Mouse (Mus musculus) cerebellum, adult 2 months (tissue): ENCODE data around the gene Gm7030. TPM values are rescaled to one million over a fixed set of nuclear protein-coding genes. Genes with fewer than 3 reads are reported as not detected.
"Not testable (repeated sequence)": the region's sequence is repeated elsewhere in the genome, so short reads cannot be mapped to it uniquely, and the experiment has no call there.

ENCODE experiments used
- DNase-seq, 2 experiments: peaks; one replicate each; pipeline ENCODE4 v3.0.0; 2021
- H3K27ac ChIP-seq: fragments of 200-500 bp; 2 replicates; pipeline ENCODE4 v1.5.1; 2012; ENCODE audit warnings: low read length, control low read depth, inconsistent platforms; ENCODE audit not compliant: insufficient read depth
- H3K27me3 ChIP-seq: fragments of 200-500 bp; 2 replicates; pipeline ENCODE4 v1.6.1; 2012; ENCODE audit warnings: inconsistent platforms, mild to moderate bottlenecking, low read length, moderate library complexity; ENCODE audit not compliant: control insufficient read depth, insufficient read depth
- H3K4me1 ChIP-seq: fragments of 200-500 bp; 2 replicates; pipeline ENCODE4 v1.6.1; 2011; ENCODE audit warnings: low read length; ENCODE audit not compliant: control insufficient read depth, insufficient read depth
- H3K4me3 ChIP-seq: fragments of 200-500 bp; replicated peaks from 2 replicates; pipeline ENCODE3; 2011; ENCODE audit warnings: mild to moderate bottlenecking, low read depth, low read length, control low read depth; ENCODE audit not compliant: insufficient read depth
- CTCF ChIP-seq: fragments of 200-500 bp; IDR thresholded peaks from 2 replicates; pipeline ENCODE4 v1.5.1; 2011; ENCODE audit warnings: low read depth, mild to moderate bottlenecking, control low read depth, low read length, moderate library complexity, borderline replicate concordance; ENCODE audit not compliant: insufficient read depth
- POLR2A ChIP-seq: fragments of 200-500 bp; IDR thresholded peaks from 2 replicates; pipeline ENCODE4 v1.6.1; 2011; ENCODE audit warnings: low read length, control low read depth, borderline replicate concordance; ENCODE audit not compliant: insufficient read depth
- WGBS: fragments of 180-500 bp; shearing (Covaris S2); methylation state at CpG from one replicate; pipeline ENCODE4 v1.1.7; 2018; 5-methylcytosine and 5-hydroxymethylcytosine counted together
- polyA plus RNA-seq: library from polyadenylated mRNA; depleted of rRNA; stranded (reverse); fragments of >200 nt; gene quantifications from 2 replicates; pipeline ENCODE4 v1.2.3, GENCODE M21; 2012; rRNA removed

Gene Gm7030
- polyA plus RNA-seq, 1 experiment = not detected

GRCm38 (mm10) chr17:36083870-36084451, 45.3 kb downstream of the Gm7030 start:
- DNase-seq = peak; percentile 14 to 15
- H3K4me3 ChIP-seq = peak overlapping the region; percentile 39
- 1% methylated on average over 41 of the region's 42 CpGs for WGBS
- no peak overlapping the region for H3K27ac ChIP-seq
- no peaks in the 10 kb centered on the region for H3K4me1 ChIP-seq
- no peak for TF ChIP-seq CTCF
- TF ChIP-seq POLR2A = no peak
- no peaks in the 10 kb centered on the region for H3K27me3 ChIP-seq

- 1% methylated on average over 46 of the region's 46 CpGs for WGBS
- no peaks in the 10 kb centered on the region for H3K4me1 ChIP-seq
- DNase-seq = no peak
- no peak overlapping the region for H3K27ac ChIP-seq
- peak overlapping the region; percentile 39 for H3K4me3 ChIP-seq
- TF ChIP-seq CTCF (no peak), POLR2A (no peak)
- H3K27me3 ChIP-seq = no peaks in the 10 kb centered on the region
Observed at GRCm38 (mm10) chr17:36083266-36083869, 45.9 kb downstream of the Gm7030 start.

GRCm38 (mm10) chr17:36082519-36083232, 46.5 kb downstream of the Gm7030 start:
- 29% methylated on average over 6 of the region's 6 CpGs for WGBS
- not testable (repeated sequence) for H3K4me3 ChIP-seq, H3K4me1 ChIP-seq, DNase-seq, H3K27ac ChIP-seq, H3K27me3 ChIP-seq

GRCm38 (mm10) chr17:36081901-36082300, 47.3 kb downstream of the Gm7030 start:
- H3K4me3 ChIP-seq, H3K27ac ChIP-seq, DNase-seq, H3K4me1 ChIP-seq, H3K27me3 ChIP-seq: not testable (repeated sequence)

GRCm38 (mm10) chr17:36060829-36061228, 68.4 kb downstream of the Gm7030 start:
- Histone ChIP-seq H3K27me3 (no peaks in the 10 kb centered on the region), H3K4me1 (no peaks in the 10 kb centered on the region), H3K4me3 (no peak overlapping the region), H3K27ac (no peak overlapping the region)
- peak; percentile 62 to 65 for DNase-seq
- 24% methylated on average over 2 of the region's 2 CpGs for WGBS
- TF ChIP-seq POLR2A (no peak), CTCF (peak; percentile 48; the same call in 1 of the 2 replicates)

Other genes starting within 250 kb of the Gm7030 start
- 52.2 and 57.4 TPM in 2 replicates for gene Dhx16, start 249.6 kb downstream of the Gm7030 start, polyA plus RNA-seq
- 161 and 173 TPM in 2 replicates for gene 2310061I04Rik, start 232.0 kb downstream of the Gm7030 start, polyA plus RNA-seq
- 80.2 and 81.5 TPM in 2 replicates for gene Atat1, start 219.3 kb downstream of the Gm7030 start, polyA plus RNA-seq
- gene Mrps18b, start 213.0 kb downstream of the Gm7030 start, polyA plus RNA-seq = 62.5 and 65.1 TPM in 2 replicates
- gene Ppp1r10, start 213.0 kb downstream of the Gm7030 start, polyA plus RNA-seq = 42.3 and 44.9 TPM in 2 replicates
- 85.8 and 99.1 TPM in 2 replicates for gene Abcf1, start 159.7 kb downstream of the Gm7030 start, polyA plus RNA-seq
- gene Gnl1, start 149.6 kb downstream of the Gm7030 start, polyA plus RNA-seq = 92.5 and 103 TPM in 2 replicates
- gene Prr3, start 149.2 kb downstream of the Gm7030 start, polyA plus RNA-seq = 38.8 and 42.6 TPM in 2 replicates
- gene H2-T24, start 108.9 kb downstream of the Gm7030 start, polyA plus RNA-seq = 0.95 and 1.1 TPM in 2 replicates
- 13.0 and 17.3 TPM in 2 replicates for gene H2-T23, start 96.6 kb downstream of the Gm7030 start, polyA plus RNA-seq
- 25.5 and 31.0 TPM in 2 replicates for gene H2-T22, start 86.7 kb downstream of the Gm7030 start, polyA plus RNA-seq
- gene Gm6034, start 86.5 kb downstream of the Gm7030 start, polyA plus RNA-seq = not detected in 2 replicates
- 0.08 and 0.15 TPM in 2 replicates for gene Gm11127, start 71.1 kb downstream of the Gm7030 start, polyA plus RNA-seq
- gene Gm19684, start 7.7 kb downstream of the Gm7030 start, polyA plus RNA-seq = 0.10 TPM in 1 of 2 replicates, not detected in the other
- not detected in 2 replicates for gene Gm8909, start 39.1 kb upstream of the Gm7030 start, polyA plus RNA-seq
- not detected in 2 replicates for gene H2-T3, start 60.9 kb upstream of the Gm7030 start, polyA plus RNA-seq
- 71.2 and 71.8 TPM in 2 replicates for gene Rpp21, start 128.6 kb upstream of the Gm7030 start, polyA plus RNA-seq
- 55.6 and 57.9 TPM in 2 replicates for gene Trim39, start 142.8 kb upstream of the Gm7030 start, polyA plus RNA-seq
- gene H2-M10.2, start 157.1 kb upstream of the Gm7030 start, polyA plus RNA-seq = not detected in 2 replicates
- not detected in 2 replicates for gene H2-M10.1, start 196.7 kb upstream of the Gm7030 start, polyA plus RNA-seq
- gene H2-M10.3, start 239.0 kb upstream of the Gm7030 start, polyA plus RNA-seq = not detected in 2 replicates